Comparison of ENCODE assay signal across 19 mouse cellular contexts in genomic region chr3:85060153-85060552, GRCm38 (mm10).
A peak's percentile ranks its signal among the peaks of the same experiment; 100 is the strongest.
DNase-seq lines count a peak whose midpoint lies in the region; ATAC-seq and TF ChIP-seq lines count a peak whose summit lies in the region.
"Had no signal": no experiment of that assay in that cellular context is flagged by ENCODE, and none has a peak within 500 bp of the region (broad histone marks: within the 10 kb centered on the region; RNA-seq: fewer than 3 reads in every experiment).

No protein-coding gene starts in this region.

- 38% methylated on average over 7 of the region's 7 CpGs for WGBS in liver, adult 2 months
- 86% methylated on average over 7 of the region's 7 CpGs for WGBS in liver, embryonic 11.5 days

- H3K9me3 ChIP-seq in liver, embryonic 11.5 days (ENCODE audit: control insufficient read depth, low read length): no peaks in the 10 kb centered on the region
- H3K9me3 ChIP-seq: G1E had no signal

- H3K9ac ChIP-seq in liver, adult 2 months (ENCODE audit: low read depth, low read length): no peak overlapping the region
- no peak overlapping the region for H3K9ac ChIP-seq in liver, embryonic 11.5 days (ENCODE audit: low read depth, low read length)

- H3K4me3 ChIP-seq in liver, adult 2 months (ENCODE audit: insufficient read depth, low read depth, low read length): no peak overlapping the region
- no peak overlapping the region for H3K4me3 ChIP-seq in liver, embryonic 11.5 days (ENCODE audit: low read depth, low read length)

- H3K27me3 ChIP-seq in liver, adult 2 months (ENCODE audit: control insufficient read depth, insufficient read depth, low read length): no peaks in the 10 kb centered on the region
- H3K27me3 ChIP-seq in liver, embryonic 11.5 days (replicated peaks; ENCODE audit: control insufficient read depth, insufficient read depth, low read length): no peaks in the 10 kb centered on the region
- H3K27me3 ChIP-seq: CH12.LX had no signal

- no peak for ATAC-seq in liver, embryonic 11.5 days (replicated peaks; ENCODE audit: low FRiP score)
- ATAC-seq: activated CD4-positive, CD25-positive, alpha-beta regulatory T cell, adult 4 months; CD4-positive, CD25-positive, alpha-beta regulatory T cell, adult 4 months; Patski had no signal

- no peaks in the 10 kb centered on the region for H3K4me1 ChIP-seq in liver, adult 2 months (ENCODE audit: control insufficient read depth, insufficient read depth, low read length)
- H3K4me1 ChIP-seq in liver, embryonic 11.5 days (replicated peaks; ENCODE audit: control insufficient read depth, insufficient read depth, low read length): no peaks in the 10 kb centered on the region

- intact Hi-C loops in heart, postnatal 36 days (cut with DNase I): no loop called here

- DNase-seq in heart, adult 11 months: peak; percentile 71
- DNase-seq in heart, postnatal 36 days: no peak
- DNase-seq in liver, adult 2 months (ENCODE audit: extremely low read depth, low read depth, low spot score): peak; percentile 69
- no peak for DNase-seq in liver, embryonic 11.5 days (ENCODE audit: low spot score)
- DNase-seq: adrenal gland, adult 2 months; adrenal gland, adult 8-10 months; adrenal gland, postnatal 10 days; adrenal gland, postnatal 14 days; adrenal gland, postnatal 25 days; adrenal gland, postnatal 36 days; B cell, adult 2 months; cerebellum, adult 11 months; cerebellum, adult 11-12 months; cerebellum, adult 18-20 months had no signal

- TF ChIP-seq CTCF in liver, adult 2 months (IDR thresholded peaks at IDR 0.05; ENCODE audit: low read depth, low read length): no peak

- no peaks in the 10 kb centered on the region for H3K79me2 ChIP-seq in liver, adult 2 months (ENCODE audit: control insufficient read depth, insufficient read depth, low read length)

- H3K27ac ChIP-seq in liver, adult 2 months (replicated peaks; ENCODE audit: insufficient read depth, low read depth, low read length): no peak overlapping the region
- H3K27ac ChIP-seq in liver, embryonic 11.5 days (ENCODE audit: low read depth, low read length): no peak overlapping the region

- no peak overlapping the region for H3K4me2 ChIP-seq in liver, embryonic 11.5 days

- H3K36me3 ChIP-seq in liver, adult 2 months (ENCODE audit: control insufficient read depth, insufficient read depth, low read length): no peaks in the 10 kb centered on the region
- no peaks in the 10 kb centered on the region for H3K36me3 ChIP-seq in liver, embryonic 11.5 days (ENCODE audit: control insufficient read depth, insufficient read depth, low read length)
- H3K36me3 ChIP-seq: G1E had no signal

- TF ChIP-seq POLR2A in liver, adult 2 months (IDR thresholded peaks at IDR 0.05; ENCODE audit: extremely low read depth, insufficient read depth, low read length): no peak

Comparison
In these comparisons a context has a peak if more than half of its experiments do, and no peak if none do; other contexts are left out.
1. DNase-seq: peak in heart, adult 11 months (single experiment) and liver, adult 2 months (single experiment); none in heart, postnatal 36 days (0 of 2) and liver, embryonic 11.5 days (single experiment).